Mouse (Mus musculus) heart, postnatal 0 days (tissue): ENCODE measurements around the gene Arhgef12. TPM values are rescaled to one million over a fixed set of nuclear protein-coding genes. Genes with fewer than 3 reads are reported as not detected.

Experiments
- ATAC-seq: fragments of 200-750 bp; cut with Nextera tagmentation; 2 replicates; pipeline ENCODE4 v1.8.0; 2017; ENCODE audit warnings: low read depth, moderate number of reproducible peaks, moderate library complexity; ENCODE audit not compliant: insufficient read depth
- DNase-seq: peaks from one replicate; pipeline ENCODE4 v3.0.0-alpha.2; 2016; ENCODE audit warnings: low spot score
- H3K27ac ChIP-seq: fragments of 300-500 bp; sonication (generic); 2 replicates; pipeline ENCODE4 v1.5.1; 2014; ENCODE audit warnings: low read depth, mild to moderate bottlenecking
- H3K27me3 ChIP-seq: fragments of 300-500 bp; sonication (generic); 2 replicates; pipeline ENCODE4 v1.6.1; 2014; ENCODE audit warnings: low read length, mixed read lengths; ENCODE audit not compliant: control insufficient read depth, insufficient read depth
- H3K36me3 ChIP-seq: fragments of 300-500 bp; sonication (generic); replicated peaks from 2 replicates; pipeline ENCODE4 v1.6.1; 2014; ENCODE audit warnings: low read length, mixed read lengths; ENCODE audit not compliant: control insufficient read depth, insufficient read depth
- H3K4me1 ChIP-seq: fragments of 300-500 bp; sonication (generic); 2 replicates; pipeline ENCODE4 v1.6.1; 2014; ENCODE audit warnings: antibody characterized with exemption; ENCODE audit not compliant: control insufficient read depth, insufficient read depth
- H3K4me2 ChIP-seq: fragments of 300-500 bp; sonication (generic); 2 replicates; pipeline ENCODE4 v1.6.1; 2014; ENCODE audit warnings: low read depth, mild to moderate bottlenecking, low read length, moderate library complexity
- H3K4me3 ChIP-seq: fragments of 300-500 bp; sonication (generic); 2 replicates; pipeline ENCODE4 v1.5.1; 2014; ENCODE audit warnings: low read depth, low read length
- H3K9ac ChIP-seq: fragments of 300-500 bp; sonication (generic); replicated peaks from 2 replicates; pipeline ENCODE4 v1.6.1; 2014; ENCODE audit warnings: low read depth, low read length, mixed read lengths
- H3K9me3 ChIP-seq: fragments of 300-500 bp; sonication (generic); replicated peaks from 2 replicates; pipeline ENCODE4 v1.6.1; 2016; ENCODE audit warnings: low read length; ENCODE audit not compliant: control insufficient read depth
- CTCF ChIP-seq: IDR thresholded peaks from 2 replicates; pipeline ENCODE4 v1.5.1; 2016; ENCODE audit warnings: antibody characterized with exemption, control low read depth, low read depth
- EP300 ChIP-seq: IDR thresholded peaks from 2 replicates; pipeline ENCODE4 v1.6.1; 2016; ENCODE audit warnings: antibody characterized with exemption, low read depth
- WGBS: fragments of 180-500 bp; shearing (Covaris S2); extraction: QIAGEN DNeasy Blood & Tissue Kit; methylation state at CpG from one replicate; pipeline ENCODE4 v1.1.7; 2014; 5-methylcytosine and 5-hydroxymethylcytosine counted together
- polyA plus RNA-seq: library from polyadenylated mRNA; unstranded; fragments of >200 nt; fragmentation: Nextera tagmentation; extraction: Ambion mirVana; gene quantifications from 2 replicates; pipeline ENCODE4 v1.2.1, GENCODE M21; 2015
- total RNA-seq: library from RNA; depleted of rRNA; stranded (reverse); fragments of >200 nt; gene quantifications from 2 replicates; pipeline ENCODE4 v1.2.3, GENCODE M21; 2014; ENCODE audit warnings: low replicate concordance

Arhgef12 gene
- total and polyA plus RNA-seq, 2 experiments from 2014 or later = 10.3 to 57.3 TPM

GRCm38 (mm10) chr9:43061545-43061944 lies 45.5 kb downstream of the Arhgef12 start:
- no peak overlapping the region for H3K9ac ChIP-seq
- no peaks in the 10 kb centered on the region for H3K9me3 ChIP-seq
- no peaks in the 10 kb centered on the region for H3K36me3 ChIP-seq
- TF ChIP-seq EP300 = no peak
- TF ChIP-seq CTCF = no peak
- 50% methylated on average over 1 of the region's 1 CpGs for WGBS
- H3K4me3 ChIP-seq = no peak overlapping the region
- no peaks in the 10 kb centered on the region for H3K27me3 ChIP-seq
- H3K27ac ChIP-seq = 0 out of 2 replicates have a peak overlapping the region, but pooled peaks have one; percentile 9
- no peak overlapping the region for H3K4me2 ChIP-seq
- no peak for ATAC-seq
- no peaks in the 10 kb centered on the region; the same call in 1 of the 2 replicates for H3K4me1 ChIP-seq
- DNase-seq = no peak

- peaks cover 22% of the 10 kb centered on the region for H3K4me1 ChIP-seq
- DNase-seq = no peak
- TF ChIP-seq EP300 (no peak), CTCF (no peak)
- 93% methylated on average over 2 of the region's 2 CpGs for WGBS
- no peak overlapping the region for H3K4me2 ChIP-seq
- ATAC-seq = no peak
- no peaks in the 10 kb centered on the region; the same call in 1 of the 2 replicates for H3K9me3 ChIP-seq
- no peak overlapping the region for H3K9ac ChIP-seq
- H3K4me3 ChIP-seq = no peak overlapping the region
- no peaks in the 10 kb centered on the region for H3K27me3 ChIP-seq
- H3K27ac ChIP-seq = no peak overlapping the region
- H3K36me3 ChIP-seq = no peaks in the 10 kb centered on the region
Measured at GRCm38 (mm10) chr9:43050391-43050790, 56.6 kb downstream of the Arhgef12 start.

- no peak overlapping the region for H3K9ac ChIP-seq
- no peaks in the 10 kb centered on the region for H3K9me3 ChIP-seq
- TF ChIP-seq EP300 (no peak), CTCF (no peak)
- ATAC-seq (no peak), DNase-seq (peak; percentile 5)
- H3K36me3 ChIP-seq = peaks cover 24% of the 10 kb centered on the region; the same call in 1 of the 2 replicates
- no peaks in the 10 kb centered on the region for H3K27me3 ChIP-seq
- H3K4me3 ChIP-seq = no peak overlapping the region
- 0 out of 2 replicates have a peak overlapping the region, but pooled peaks have one; percentile 25 for H3K27ac ChIP-seq
- no peak overlapping the region for H3K4me2 ChIP-seq
- peaks cover 13% of the 10 kb centered on the region for H3K4me1 ChIP-seq
Measured at GRCm38 (mm10) chr9:43044481-43044880, 62.6 kb downstream of the Arhgef12 start.

GRCm38 (mm10) chr9:43038466-43038865 lies 68.6 kb downstream of the Arhgef12 start:
- Histone ChIP-seq H3K4me1 (peaks cover 19% of the 10 kb centered on the region), H3K36me3 (peaks cover 24% of the 10 kb centered on the region; the same call in 1 of the 2 replicates), H3K4me2 (no peak overlapping the region), H3K4me3 (no peak overlapping the region), H3K27me3 (no peaks in the 10 kb centered on the region), H3K27ac (no peak overlapping the region), H3K9me3 (no peaks in the 10 kb centered on the region), H3K9ac (no peak overlapping the region)
- TF ChIP-seq EP300 (no peak), CTCF (no peak)
- DNase-seq (peak; percentile 6), ATAC-seq (no peak)
- 48% methylated on average over 8 of the region's 8 CpGs for WGBS

GRCm38 (mm10) chr9:43035208-43035607 lies 71.8 kb downstream of the Arhgef12 start:
- peaks cover under 1% of the 10 kb centered on the region; the same call in 1 of the 2 replicates for H3K36me3 ChIP-seq
- TF ChIP-seq CTCF (no peak), EP300 (no peak)
- no peak overlapping the region for H3K4me3 ChIP-seq
- no peak overlapping the region for H3K9ac ChIP-seq
- no peak for DNase-seq
- no peak overlapping the region for H3K4me2 ChIP-seq
- no peaks in the 10 kb centered on the region for H3K9me3 ChIP-seq
- peaks cover 19% of the 10 kb centered on the region for H3K4me1 ChIP-seq
- no peak overlapping the region for H3K27ac ChIP-seq
- no peak for ATAC-seq
- 27% methylated on average over 4 of the region's 4 CpGs for WGBS
- H3K27me3 ChIP-seq = no peaks in the 10 kb centered on the region

- ATAC-seq (no peak), DNase-seq (no peak)
- no peaks in the 10 kb centered on the region for H3K36me3 ChIP-seq
- no peak overlapping the region for H3K4me2 ChIP-seq
- no peaks in the 10 kb centered on the region for H3K9me3 ChIP-seq
- TF ChIP-seq CTCF (no peak), EP300 (no peak)
- no peak overlapping the region for H3K4me3 ChIP-seq
- peaks cover 19% of the 10 kb centered on the region for H3K4me1 ChIP-seq
- no peaks in the 10 kb centered on the region for H3K27me3 ChIP-seq
- no peak overlapping the region for H3K27ac ChIP-seq
- H3K9ac ChIP-seq = no peak overlapping the region
Measured at GRCm38 (mm10) chr9:43034273-43034672, 72.8 kb downstream of the Arhgef12 start.
